Mouse (Mus musculus): ENCODE data around the gene Mmaa. TPM values are rescaled to one million over a fixed set of nuclear protein-coding genes. Genes with fewer than 3 reads are reported as not detected.

The Mmaa gene
- polyA plus RNA-seq (2012; rRNA removed), result 20.2 and 22.8 TPM in 2 replicates

DNA sequence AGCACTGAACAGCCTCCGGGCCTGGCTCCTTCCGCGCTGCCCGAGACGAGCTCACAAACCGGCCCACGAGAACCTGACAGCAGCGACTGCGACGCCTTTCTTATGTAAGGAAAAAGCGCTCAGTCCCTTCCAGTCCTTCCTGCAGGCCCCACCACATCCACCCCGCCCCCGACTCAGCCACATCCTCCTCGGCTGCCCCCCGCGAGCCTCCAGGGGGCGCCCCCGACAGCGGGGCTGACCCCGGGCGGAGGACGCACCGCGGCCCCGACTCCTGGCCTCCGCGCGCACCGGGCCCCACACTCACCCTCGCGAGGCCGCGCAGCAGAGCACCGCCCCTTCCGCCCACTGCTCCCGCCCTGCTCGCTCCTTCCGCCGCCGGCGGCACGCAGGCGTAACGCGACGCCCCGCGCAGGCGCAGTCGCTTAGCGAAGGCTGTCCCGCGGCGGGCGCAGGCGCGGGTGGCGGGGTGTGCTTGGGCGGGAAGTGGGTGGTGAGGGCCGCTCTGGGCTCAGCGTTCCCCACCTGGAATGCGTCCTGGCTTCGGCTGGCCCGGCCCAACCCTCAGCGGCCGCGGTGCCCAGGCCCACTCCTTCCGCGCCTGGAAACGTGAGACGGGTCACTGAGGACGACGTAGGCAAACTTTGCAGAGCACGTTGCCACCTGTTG lies at the start of gene Mmaa:
Mmaa (minus strand) TSS at position 328 of the 666 bp plus-strand sequence.

DNA sequence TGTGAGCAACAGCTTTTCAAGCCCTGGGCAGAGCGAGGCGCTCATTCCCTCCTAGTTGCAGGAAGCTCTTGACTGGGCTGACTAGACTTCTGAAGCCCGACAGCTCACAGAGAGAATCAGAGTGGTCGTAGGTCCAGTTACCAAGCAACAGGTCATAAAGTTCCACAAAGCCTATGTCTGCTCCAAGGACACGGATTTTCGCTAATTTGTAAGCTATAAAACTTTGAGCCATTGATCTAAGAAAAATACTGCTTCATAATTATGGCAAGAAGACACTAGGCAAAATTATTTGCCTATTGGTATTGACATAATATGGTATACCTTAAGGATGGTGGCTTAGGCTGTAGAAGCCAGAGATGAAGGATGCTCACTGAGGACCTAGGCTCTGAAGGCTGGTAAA lies 46.3 kb downstream of the Mmaa start, which contains the start of gene 1700011L22Rik:
1700011L22Rik (minus strand) TSS at position 101 of the 400 bp plus-strand sequence.

Other genes starting within 250 kb of the Mmaa start
- not detected in 2 replicates for gene 1700011L22Rik, start 46.4 kb downstream of the Mmaa start, polyA plus RNA-seq (2012; rRNA removed)
- 52.1 and 52.9 TPM in 2 replicates for gene Smad1, start 104.6 kb upstream of the Mmaa start, polyA plus RNA-seq (2012; rRNA removed)

Measured in central nervous system, embryonic 14 days (tissue).